Mouse (Mus musculus): ENCODE data around the gene Olfr857. TPM values are rescaled to one million over a fixed set of nuclear protein-coding genes. Genes with fewer than 3 reads are reported as not detected.
"Not testable (repeated sequence)": the region's sequence is repeated elsewhere in the genome, so short reads cannot be mapped to it uniquely, and the experiment has no call there.

The Olfr857 gene
- polyA plus RNA-seq (2015; fragmentation: Nextera tagmentation; extraction: Ambion mirVana): not detected in 2 replicates

DNA sequence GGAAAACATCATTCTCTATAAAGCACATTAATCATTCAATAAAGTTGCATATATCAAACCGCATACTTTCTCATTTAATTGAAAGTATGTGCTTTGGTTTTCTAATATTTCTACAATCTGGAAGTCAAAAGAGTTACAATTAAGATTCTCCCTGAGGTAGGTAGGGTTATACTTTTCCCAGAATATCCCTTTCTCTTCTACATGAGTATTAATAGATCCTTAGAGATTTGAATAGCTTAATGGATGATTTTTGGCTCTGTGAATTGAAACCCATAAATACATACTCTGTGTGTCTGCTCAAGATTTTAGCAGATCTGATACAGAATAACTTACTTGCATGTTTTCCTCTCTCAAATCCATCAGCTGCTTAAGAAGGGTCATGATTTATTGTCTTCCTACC lies at the start of gene Olfr857:
Olfr857 (plus strand) TSS at position 301 of the 400 bp plus-strand sequence.
- H3K9ac ChIP-seq: no peak within 1 kb of the TSS
- no peak within 1 kb of the TSS for H3K27ac ChIP-seq (replicated peaks)
- H3K27me3 ChIP-seq: no peaks in the 10 kb centered on the region
- WGBS: 100% methylated on average over 1 of the region's 1 CpGs
- no peaks in the 10 kb centered on the region for H3K9me3 ChIP-seq
- H3K4me1 ChIP-seq (replicated peaks): no peaks in the 10 kb centered on the region
- no peak within 1 kb of the TSS for H3K4me3 ChIP-seq
- H3K36me3 ChIP-seq: no peaks in the 10 kb centered on the region
- H3K4me2 ChIP-seq: no peak within 1 kb of the TSS
- no peak for ATAC-seq (ENCODE audit: low FRiP score, low read depth)

DNA sequence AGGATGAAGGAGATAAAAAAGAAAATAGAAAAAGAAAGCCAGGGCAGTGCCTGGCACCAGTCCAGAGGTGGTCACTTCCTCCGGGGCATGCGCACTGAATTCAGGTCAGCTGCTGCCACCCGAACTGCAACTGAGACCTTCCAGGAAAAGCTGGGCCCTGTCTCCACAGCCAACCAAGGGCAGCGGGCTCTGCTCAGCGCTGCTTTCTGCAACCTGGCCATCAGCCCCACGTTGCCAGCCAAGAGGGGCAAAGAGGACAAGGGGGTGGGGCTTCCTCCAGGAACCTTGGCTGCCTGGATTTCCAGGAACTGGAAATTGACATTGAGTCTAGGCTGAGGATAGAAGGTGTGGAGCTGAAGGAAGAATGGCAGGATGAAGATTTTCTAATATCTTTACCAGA lies 19.0 kb upstream of the Olfr857 start:
- H3K27ac ChIP-seq (replicated peaks): no peak overlapping the region
- H3K27me3 ChIP-seq: no peaks in the 10 kb centered on the region
- no peaks in the 10 kb centered on the region for H3K36me3 ChIP-seq
- H3K4me1 ChIP-seq (replicated peaks): no peaks in the 10 kb centered on the region
- ATAC-seq (ENCODE audit: low FRiP score, low read depth): no peak
- H3K4me3 ChIP-seq: no peak overlapping the region
- H3K4me2 ChIP-seq: no peak overlapping the region
- 84% methylated on average over 6 of the region's 6 CpGs for WGBS
- no peaks in the 10 kb centered on the region for H3K9me3 ChIP-seq
- H3K9ac ChIP-seq: no peak overlapping the region

DNA sequence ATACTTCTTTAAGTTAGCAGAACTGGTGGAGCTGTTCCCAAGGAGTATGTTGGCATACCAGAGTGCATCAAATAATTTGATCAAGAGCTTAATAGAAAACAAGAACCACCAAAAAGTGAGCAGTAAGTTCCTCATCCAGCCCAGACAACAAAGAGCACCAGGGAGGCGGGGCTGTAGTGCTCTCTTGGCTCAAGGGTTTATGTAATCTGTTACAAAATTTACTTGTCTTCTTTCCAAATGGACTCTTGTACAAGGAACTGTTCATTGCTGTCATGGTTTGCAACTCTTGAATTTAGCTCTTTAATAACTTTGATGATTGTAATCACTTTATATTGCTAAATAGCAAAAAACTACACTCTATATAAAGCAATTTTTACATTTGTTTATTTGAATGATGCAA lies 17.8 kb upstream of the Olfr857 start:
- Histone ChIP-seq H3K4me1 (replicated peaks) (no peaks in the 10 kb centered on the region), H3K9ac (no peak overlapping the region), H3K36me3 (no peaks in the 10 kb centered on the region), H3K4me3 (no peak overlapping the region), H3K27me3 (no peaks in the 10 kb centered on the region), H3K27ac (replicated peaks) (no peak overlapping the region), H3K9me3 (no peaks in the 10 kb centered on the region), H3K4me2 (no peak overlapping the region)
- ATAC-seq (ENCODE audit: low FRiP score, low read depth): no peak
- WGBS: 78% methylated on average over 1 of the region's 1 CpGs

DNA sequence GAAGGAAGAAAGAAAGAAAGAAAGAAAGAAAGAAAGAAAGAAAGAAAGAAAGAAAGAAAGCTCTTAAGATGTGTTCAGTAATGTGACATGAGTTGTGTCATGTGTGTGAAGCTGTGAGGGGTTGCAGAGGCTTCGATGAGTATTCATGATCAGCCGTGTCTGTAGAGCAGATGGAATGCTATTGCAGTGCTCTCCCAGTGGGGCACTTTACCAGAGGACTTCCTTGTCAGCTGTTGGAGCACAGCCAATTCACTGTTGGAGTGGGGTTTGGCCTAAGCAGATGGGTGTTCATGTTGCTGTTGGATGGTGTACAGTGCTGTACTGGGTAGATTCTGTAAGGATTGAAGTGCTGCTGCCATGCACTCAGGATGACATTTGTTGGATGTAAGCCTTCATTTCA lies 16.8 kb upstream of the Olfr857 start:
- 68% methylated on average over 2 of the region's 2 CpGs for WGBS
- H3K4me3 ChIP-seq: no peak overlapping the region
- no peak for ATAC-seq (ENCODE audit: low FRiP score, low read depth)
- H3K4me2 ChIP-seq: no peak overlapping the region
- H3K36me3 ChIP-seq: no peaks in the 10 kb centered on the region
- 0 out of 2 replicates have a peak, but pooled peaks cover 3% of the 10 kb centered on the region for H3K9me3 ChIP-seq
- no peak overlapping the region for H3K27ac ChIP-seq (replicated peaks)
- H3K27me3 ChIP-seq: no peaks in the 10 kb centered on the region
- no peaks in the 10 kb centered on the region for H3K4me1 ChIP-seq (replicated peaks)
- no peak overlapping the region for H3K9ac ChIP-seq

DNA sequence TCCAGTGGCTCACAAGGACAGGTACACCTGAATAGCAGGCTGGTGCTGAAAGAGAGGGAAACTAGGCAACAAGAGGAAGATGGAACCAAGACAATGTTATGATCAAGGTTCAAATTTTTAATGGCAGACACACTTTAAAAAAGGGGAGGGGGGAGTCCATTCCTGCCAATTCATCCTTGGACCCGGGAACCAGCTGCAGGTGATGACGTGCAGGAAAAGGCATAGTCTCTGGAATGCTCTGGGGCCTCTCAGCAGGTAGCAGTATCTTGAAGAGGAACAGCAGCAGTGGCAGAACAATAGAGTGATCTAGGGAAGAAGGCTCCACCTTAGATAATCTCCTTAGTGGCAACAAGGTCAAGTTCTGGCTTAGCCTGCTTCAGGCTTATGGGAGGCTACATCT lies 14.9 kb upstream of the Olfr857 start:
- H3K9me3 ChIP-seq; ATAC-seq (ENCODE audit: low FRiP score, low read depth); H3K27me3 ChIP-seq; H3K27ac ChIP-seq (replicated peaks); H3K9ac ChIP-seq; H3K4me1 ChIP-seq (replicated peaks); H3K36me3 ChIP-seq; H3K4me2 ChIP-seq; H3K4me3 ChIP-seq: not testable (repeated sequence)
- 57% methylated on average over 2 of the region's 2 CpGs for WGBS

DNA sequence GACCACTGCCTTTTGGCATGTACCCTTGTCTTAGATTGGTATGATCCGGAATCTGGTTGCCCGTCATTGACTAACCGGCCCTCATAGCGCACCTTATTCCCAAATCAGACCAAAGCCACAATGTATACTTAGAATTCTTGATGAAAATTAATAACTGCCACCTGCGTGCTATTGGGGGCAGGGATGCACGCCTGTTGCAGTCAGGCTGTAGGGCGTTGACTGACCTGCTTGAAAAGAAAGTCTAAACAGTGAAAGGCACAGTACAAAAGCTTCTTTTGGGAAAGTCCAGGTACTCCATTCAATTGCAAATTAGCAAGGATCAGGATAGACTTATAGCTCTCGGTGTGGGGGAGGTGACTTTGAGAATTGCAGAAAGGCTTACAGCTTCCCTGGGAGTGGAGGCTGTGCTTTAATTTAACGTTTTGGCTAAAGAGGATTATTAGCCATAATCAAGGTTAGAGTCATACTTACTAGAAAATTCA lies 14.3 kb upstream of the Olfr857 start:
- 74% methylated on average over 9 of the region's 9 CpGs for WGBS
- not testable (repeated sequence) for ATAC-seq (ENCODE audit: low FRiP score, low read depth); H3K4me3 ChIP-seq; H3K27me3 ChIP-seq; H3K9ac ChIP-seq; H3K36me3 ChIP-seq; H3K27ac ChIP-seq (replicated peaks); H3K9me3 ChIP-seq; H3K4me1 ChIP-seq (replicated peaks); H3K4me2 ChIP-seq

DNA sequence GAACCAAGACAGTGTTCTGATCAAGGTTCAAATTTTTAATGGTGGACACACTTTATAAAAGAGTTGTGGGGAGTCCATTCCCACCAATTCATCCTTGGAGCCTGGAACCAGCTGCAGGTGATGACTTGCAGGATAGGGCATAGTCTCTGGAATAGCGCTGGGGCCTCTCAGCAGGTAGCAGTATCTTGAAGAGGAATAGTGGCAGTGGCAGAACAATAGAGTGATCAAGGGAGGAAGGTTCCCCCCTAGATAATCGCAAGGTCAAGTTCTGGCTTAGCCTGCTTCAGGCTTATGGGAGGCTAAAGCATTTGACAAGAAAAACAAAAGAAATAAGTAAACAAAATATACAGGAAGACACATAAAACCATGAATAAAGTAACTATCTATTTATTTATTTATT lies 4.7 kb upstream of the Olfr857 start:
- H3K27me3 ChIP-seq; H3K27ac ChIP-seq (replicated peaks); H3K9ac ChIP-seq; H3K4me2 ChIP-seq; H3K4me1 ChIP-seq (replicated peaks); H3K9me3 ChIP-seq; H3K4me3 ChIP-seq; ATAC-seq (ENCODE audit: low FRiP score, low read depth); H3K36me3 ChIP-seq: not testable (repeated sequence)
- 67% methylated on average over 2 of the region's 2 CpGs for WGBS

Other genes with a start within 250 kb of the Olfr857 start
- not detected in 2 replicates for gene Olfr850, start 231.2 kb upstream of the Olfr857 start, polyA plus RNA-seq (2015; fragmentation: Nextera tagmentation; extraction: Ambion mirVana)
- not detected in 2 replicates for gene Olfr851, start 216.1 kb upstream of the Olfr857 start, polyA plus RNA-seq (2015; fragmentation: Nextera tagmentation; extraction: Ambion mirVana)
- gene Olfr853, start 168.4 kb upstream of the Olfr857 start, polyA plus RNA-seq (2015; fragmentation: Nextera tagmentation; extraction: Ambion mirVana): not detected in 2 replicates
- not detected in 2 replicates for gene Olfr854, start 142.1 kb upstream of the Olfr857 start, polyA plus RNA-seq (2015; fragmentation: Nextera tagmentation; extraction: Ambion mirVana)
- gene Olfr855, start 126.8 kb upstream of the Olfr857 start, polyA plus RNA-seq (2015; fragmentation: Nextera tagmentation; extraction: Ambion mirVana): not detected in 2 replicates
- 33.6 and 34.4 TPM in 2 replicates for gene Zfp317, start 87.3 kb upstream of the Olfr857 start, polyA plus RNA-seq (2015; fragmentation: Nextera tagmentation; extraction: Ambion mirVana)
- not detected in 2 replicates for gene Olfr58, start 70.8 kb downstream of the Olfr857 start, polyA plus RNA-seq (2015; fragmentation: Nextera tagmentation; extraction: Ambion mirVana)
- gene Olfr859, start 95.5 kb downstream of the Olfr857 start, polyA plus RNA-seq (2015; fragmentation: Nextera tagmentation; extraction: Ambion mirVana): not detected in 2 replicates
- not detected in 2 replicates for gene Olfr860, start 140.3 kb downstream of the Olfr857 start, polyA plus RNA-seq (2015; fragmentation: Nextera tagmentation; extraction: Ambion mirVana)
- gene Olfr862, start 178.6 kb downstream of the Olfr857 start, polyA plus RNA-seq (2015; fragmentation: Nextera tagmentation; extraction: Ambion mirVana): not detected in 2 replicates
- 0.08 and 0.14 TPM in 2 replicates for gene Olfr77, start 207.4 kb downstream of the Olfr857 start, polyA plus RNA-seq (2015; fragmentation: Nextera tagmentation; extraction: Ambion mirVana)